Mouse (Mus musculus) gastrocnemius, postnatal 36 days (tissue): Measurements from ENCODE around the gene Pef1. TPM values are rescaled to one million over a fixed set of nuclear protein-coding genes. Genes with fewer than 3 reads are reported as not detected.

Experiments
- DNase-seq, 2 experiments: peaks; one replicate each; pipeline ENCODE4 v3.0.0; 2022
- intact Hi-C: fragments of 180-260 bp; cut with DNase I; formaldehyde crosslinking; loops from one replicate; pipeline ENCODE4 v1.15.1; 2025
- total RNA-seq, 2 experiments: library from RNA; stranded (reverse); gene quantifications; 2 replicates each; pipeline ENCODE4 v1.2.3; 2021

The Pef1 gene
- total RNA-seq, 2 experiments from 2014 or later, result 32.0 to 34.3 TPM

DNA sequence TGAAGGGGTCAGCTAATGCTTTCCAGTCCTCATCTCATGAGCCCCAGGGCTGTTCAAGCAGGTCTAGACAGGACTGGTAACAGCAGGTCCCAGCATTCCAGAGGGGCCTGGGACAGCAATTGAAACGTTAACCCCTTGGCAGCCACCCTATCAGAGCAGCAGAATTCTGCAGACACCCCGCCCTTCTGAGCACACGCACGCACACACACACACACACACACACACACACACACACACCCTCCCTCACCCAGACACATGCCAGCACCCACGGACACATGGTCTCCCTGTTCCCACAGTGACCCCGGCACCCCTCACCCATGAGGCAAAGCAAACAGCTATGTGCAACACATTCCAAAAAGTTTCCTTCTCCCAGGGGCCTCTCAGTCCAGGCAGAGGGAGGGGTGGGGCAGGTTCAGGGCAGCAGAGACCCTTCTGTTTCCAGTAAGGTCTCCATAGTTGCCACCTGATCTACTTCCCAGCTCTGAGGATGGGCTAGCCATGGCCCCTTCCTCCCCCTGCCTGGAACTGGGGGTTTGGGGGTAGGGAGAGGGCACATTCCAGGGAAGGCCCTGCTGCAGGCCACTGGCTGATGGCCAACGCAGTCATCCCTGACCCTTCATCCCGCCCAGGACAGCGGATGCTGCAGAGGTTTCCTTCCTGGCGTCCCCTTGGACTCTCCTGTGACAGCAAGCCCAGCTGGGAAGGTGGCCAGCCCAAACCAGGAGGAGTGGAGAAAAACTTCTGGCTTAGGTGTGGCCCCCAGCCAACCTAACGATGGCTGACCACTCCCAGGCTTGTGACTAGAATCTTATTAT, 69.8 kb downstream of the Pef1 start:
- DNase-seq, result peak in 1 of 2 experiments; percentile 65
- intact Hi-C loops, result no loop called here

DNA sequence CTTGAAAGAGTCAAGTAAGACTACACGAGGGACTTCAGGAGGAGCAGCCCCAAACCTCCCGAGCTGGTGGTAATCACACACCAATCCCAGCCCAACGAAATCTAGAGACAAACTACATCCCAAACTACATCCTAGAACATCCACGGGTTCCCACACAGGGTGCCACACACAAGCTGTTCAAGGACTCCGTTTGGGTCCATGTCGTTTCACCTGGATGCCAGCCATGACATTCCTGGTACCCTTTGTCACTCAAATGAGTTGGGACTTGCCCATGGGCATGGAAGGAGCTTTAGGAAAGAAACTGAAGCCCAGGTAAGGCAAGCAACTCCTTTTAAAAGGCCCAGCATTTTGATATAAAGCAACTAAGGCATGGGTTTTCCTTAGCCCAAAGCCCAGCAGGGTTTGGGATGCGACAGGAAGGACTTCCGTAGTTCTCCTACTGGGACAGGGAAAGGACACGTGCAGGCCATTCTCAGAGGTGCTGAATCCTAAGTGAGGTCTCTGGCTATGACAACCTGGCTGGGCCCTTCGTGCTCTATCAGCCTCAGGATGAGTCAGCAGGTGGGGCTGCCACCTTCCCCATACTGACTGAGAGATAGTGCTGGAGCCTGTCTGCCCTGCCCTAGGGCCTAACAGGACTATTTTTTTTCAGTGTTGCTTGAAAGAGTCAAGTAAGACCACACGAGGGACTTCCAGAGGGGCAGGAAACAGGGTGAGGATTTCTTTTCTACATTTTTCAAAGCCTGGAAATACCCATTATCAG, 70.9 kb downstream of the Pef1 start:
- intact Hi-C loops, result no loop called here
- no peak for DNase-seq

DNA sequence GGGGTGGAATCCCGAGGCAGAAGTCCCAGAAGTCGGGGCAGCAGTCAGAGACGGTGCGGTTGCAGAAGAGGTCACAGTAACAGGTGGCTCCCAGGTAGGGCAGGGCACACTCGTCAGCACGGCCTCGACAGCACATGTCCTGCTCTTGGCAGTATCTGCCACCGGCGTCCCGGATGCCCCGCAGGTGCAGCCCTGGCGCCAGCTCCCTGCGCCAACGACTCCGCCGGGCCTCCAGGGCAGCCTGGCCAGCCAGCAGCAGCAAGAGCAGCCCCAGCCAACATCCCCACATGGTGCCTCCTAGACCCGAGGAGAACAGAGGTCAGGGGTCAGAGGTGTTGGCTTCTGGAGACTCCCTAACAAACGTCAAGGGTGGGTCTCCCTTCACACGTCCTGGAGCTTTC, 71.6 kb downstream of the Pef1 start:
- intact Hi-C loops, result no loop called here
- no peak for DNase-seq

DNA sequence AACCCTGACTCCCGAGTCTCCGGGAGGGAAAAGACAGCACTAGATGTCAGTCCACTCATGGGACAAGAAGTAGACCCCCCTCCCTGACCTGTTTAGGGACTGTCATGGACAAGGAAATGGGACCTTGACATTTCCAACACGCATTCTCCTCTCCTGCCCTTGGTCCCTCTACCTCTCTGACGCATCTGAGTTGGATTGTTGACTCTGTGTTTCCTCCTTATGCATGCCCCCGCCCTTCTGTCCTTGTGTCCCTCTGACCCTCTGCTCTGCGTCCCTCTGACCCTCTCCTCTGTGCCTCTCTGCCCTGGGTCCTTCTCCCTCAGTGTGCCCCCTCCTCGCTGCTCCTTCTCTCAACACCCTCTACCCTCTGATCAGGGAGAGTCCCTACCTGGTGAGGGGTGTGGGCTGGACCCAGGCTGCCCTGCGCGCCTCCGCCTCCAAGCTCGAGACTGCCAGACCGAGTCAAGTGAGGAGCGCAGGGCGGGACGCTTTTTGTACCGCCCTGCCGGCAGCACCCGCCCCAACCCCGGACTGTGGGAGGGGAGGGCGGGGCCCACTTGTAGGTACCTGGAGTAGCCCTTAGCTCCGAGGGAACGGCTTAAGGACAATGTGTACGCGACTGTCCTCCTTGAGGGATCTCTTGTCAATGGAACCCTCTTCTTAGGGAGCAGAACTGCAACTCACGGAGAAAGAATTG, 72.1 kb downstream of the Pef1 start:
- intact Hi-C loops, result no loop called here
- peak in 1 of 2 experiments; percentile 43 for DNase-seq

DNA sequence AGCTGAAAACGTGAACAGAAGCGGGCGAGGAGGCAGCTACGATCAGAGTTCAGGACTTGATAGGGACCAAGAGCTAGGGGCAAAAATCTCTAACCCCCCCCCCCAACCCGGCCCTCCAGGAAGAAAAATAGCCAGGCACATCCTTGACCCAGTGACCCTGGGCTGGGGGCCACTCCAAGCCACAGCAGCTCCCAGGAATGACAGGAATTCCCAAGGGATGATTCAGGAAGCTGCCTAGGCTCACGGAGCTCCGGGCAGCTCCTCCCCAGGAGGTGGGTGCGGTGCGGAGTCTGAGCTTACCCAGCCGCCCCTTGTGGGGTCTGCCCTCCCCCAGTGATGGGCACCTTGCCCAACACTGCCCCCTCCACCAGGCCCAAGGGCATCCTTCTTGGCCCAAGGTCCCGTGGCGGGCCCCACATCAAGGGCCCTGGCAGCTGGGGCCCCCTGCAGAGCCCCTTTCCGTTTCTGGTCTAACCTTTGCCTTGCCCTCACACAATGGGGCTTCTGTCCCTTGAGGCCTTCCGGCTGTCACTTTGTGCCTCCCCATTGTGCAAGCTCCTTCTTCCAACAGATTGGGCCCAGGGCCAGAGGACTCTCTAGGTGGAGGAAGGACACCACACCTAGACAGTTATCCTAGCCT, 72.8 kb downstream of the Pef1 start, which contains the start of gene Tinagl1:
Tinagl1 (minus strand) TSS at position 51 of the 640 bp plus-strand sequence.
- no peak for DNase-seq
- intact Hi-C loops, result no loop called here

DNA sequence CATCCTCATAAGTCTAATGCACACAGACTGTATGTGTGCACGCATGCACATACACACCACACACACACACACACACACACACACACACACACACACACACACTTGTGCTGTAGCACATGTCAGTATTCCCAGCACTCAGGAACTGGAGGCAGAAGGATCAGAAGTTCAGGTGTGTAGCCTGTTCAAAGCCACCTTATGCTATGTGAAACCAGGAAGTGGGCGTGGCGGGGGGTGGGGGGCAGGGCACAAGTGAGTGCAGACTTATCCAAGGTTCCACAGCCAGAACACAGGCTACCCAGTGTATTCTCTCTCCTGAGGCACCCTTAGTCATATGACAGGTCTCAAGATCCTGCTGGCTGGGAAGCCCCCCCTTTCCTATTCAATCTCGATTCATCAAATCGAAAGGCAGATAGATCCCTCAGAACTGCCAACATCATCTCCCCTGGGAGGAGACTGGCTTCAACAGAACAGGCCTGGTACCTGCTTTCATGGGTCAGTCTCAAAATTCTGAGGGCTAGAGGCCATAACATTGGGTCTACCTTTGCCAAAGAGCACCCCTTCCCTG, 73.9 kb downstream of the Pef1 start:
- intact Hi-C loops, result no loop called here
- DNase-seq, result no peak

DNA sequence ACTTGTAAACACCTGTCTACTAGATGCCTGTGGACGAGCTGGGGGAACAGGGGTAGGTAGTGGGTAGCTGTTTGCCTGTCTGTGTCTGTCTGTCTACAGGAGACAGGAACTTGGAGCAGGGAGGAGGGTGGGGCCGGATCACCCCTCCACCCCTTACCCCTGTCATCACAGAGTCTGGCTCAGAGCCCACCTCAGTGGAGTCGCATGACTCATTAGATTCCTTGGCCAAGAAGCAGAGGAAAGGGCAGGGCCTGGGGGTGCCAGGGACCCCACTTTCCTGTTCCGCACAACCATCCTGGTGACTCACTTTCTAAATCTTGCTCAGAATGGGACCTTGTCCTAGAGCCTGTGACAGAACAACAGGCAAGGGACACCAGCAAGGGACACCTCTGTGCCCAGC, 74.7 kb downstream of the Pef1 start:
- intact Hi-C loops, result no loop called here
- DNase-seq, result peak in 1 of 2 experiments; percentile 19

DNA sequence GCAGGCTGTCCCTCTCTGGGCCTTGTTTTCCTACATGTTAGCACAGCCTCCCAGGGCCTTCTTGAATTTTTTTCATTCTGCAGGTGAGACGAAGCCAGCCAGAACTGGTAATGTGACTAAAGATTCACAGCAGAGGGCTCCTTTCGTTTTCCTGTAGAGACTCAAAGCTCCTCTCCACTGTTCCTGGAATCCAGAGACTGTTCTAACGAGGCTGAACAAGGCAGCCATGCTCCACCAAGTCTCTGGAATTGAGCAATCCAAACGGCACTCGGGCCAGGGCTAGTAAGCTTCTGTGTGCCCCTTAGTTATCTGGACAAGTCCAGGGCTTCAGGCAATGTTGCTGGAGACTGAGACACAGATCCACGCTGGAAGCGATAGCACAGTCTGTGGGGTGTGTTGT, 75.2 kb downstream of the Pef1 start:
- no peak for DNase-seq
- intact Hi-C loops, result no loop called here

Other genes with a start within 250 kb of the Pef1 start
- not detected for gene Spocd1, start 173.3 kb upstream of the Pef1 start, total RNA-seq
- gene Adgrb2, start 117.7 kb upstream of the Pef1 start, total RNA-seq, result 1 to 10 TPM in 1 of 2 experiments, under 1 TPM in 1; 0.54 to 1.2 TPM
- gene Col16a1, start 54.7 kb upstream of the Pef1 start, total RNA-seq, result 1 to 10 TPM; 6.9 to 7.7 TPM
- not detected for gene Hcrtr1, start 36.8 kb downstream of the Pef1 start, total RNA-seq
- gene Tinagl1, start 72.6 kb downstream of the Pef1 start, total RNA-seq, result 10 to 100 TPM; 17.0 to 28.2 TPM
- not detected for gene Gm853, start 119.8 kb downstream of the Pef1 start, total RNA-seq
- 10 to 100 TPM; 55.4 to 76.6 TPM for gene Serinc2, start 176.6 kb downstream of the Pef1 start, total RNA-seq
- 100 to 1,000 TPM; 839 to 956 TPM for gene Fabp3, start 206.0 kb downstream of the Pef1 start, total RNA-seq
- gene Gm10570, start 206.1 kb downstream of the Pef1 start, total RNA-seq, result under 1 TPM in 1 of 2 experiments, not detected in 1; 0.77 TPM